Mouse (Mus musculus) frontal cortex, postnatal 25 days (tissue): ENCODE measurements around the gene Ndufaf3.
"Not testable (repeated sequence)": the region's sequence is repeated elsewhere in the genome, so short reads cannot be mapped to it uniquely, and the experiment has no call there.

Experiments used
- DNase-seq, 2 experiments: peaks; one replicate each; pipeline ENCODE4 v3.0.0; 2022; ENCODE audit warnings: low spot score in 2 of 2

Gene Ndufaf3

GRCm38 (mm10) chr9:108566815-108567776 lies at the start of gene Ndufaf3:
Gene Ndufaf3 (minus strand): TSS chr9:108567434.
- DNase-seq, result peak; percentile 96

- DNase-seq, result no peak
These were observed 44.3 kb upstream of the Ndufaf3 start for GRCm38 (mm10) chr9:108611488-108611887.

GRCm38 (mm10) chr9:108608889-108609288 lies 41.7 kb upstream of the Ndufaf3 start:
- no peak for DNase-seq

- DNase-seq, result not testable (repeated sequence)
These were observed 40.7 kb upstream of the Ndufaf3 start for GRCm38 (mm10) chr9:108607929-108608328.

GRCm38 (mm10) chr9:108601986-108602385 lies 34.8 kb upstream of the Ndufaf3 start:
- DNase-seq, result no peak

- DNase-seq, result no peak
These were observed 32.8 kb upstream of the Ndufaf3 start for GRCm38 (mm10) chr9:108600011-108600410.

GRCm38 (mm10) chr9:108599021-108599566 lies 31.9 kb upstream of the Ndufaf3 start:
- no peak for DNase-seq

GRCm38 (mm10) chr9:108596998-108597764 lies 29.9 kb upstream of the Ndufaf3 start, which contains the start of gene P4htm:
Gene P4htm (minus strand): TSS chr9:108597667.
- peak; percentile 61 to 65 for DNase-seq

- DNase-seq, result no peak
These were observed 27.1 kb upstream of the Ndufaf3 start for GRCm38 (mm10) chr9:108594354-108594753.

- no peak for DNase-seq
These were observed 24.2 kb upstream of the Ndufaf3 start for GRCm38 (mm10) chr9:108591462-108591861.

GRCm38 (mm10) chr9:108589229-108589628 lies 22.0 kb upstream of the Ndufaf3 start:
- DNase-seq, result no peak

- DNase-seq, result peak in 1 of 2 experiments; percentile 75
These were observed 20.4 kb upstream of the Ndufaf3 start for GRCm38 (mm10) chr9:108587571-108588180.

GRCm38 (mm10) chr9:108579344-108579690 lies 12.1 kb upstream of the Ndufaf3 start:
- no peak for DNase-seq

GRCm38 (mm10) chr9:108578545-108579343 lies 11.5 kb upstream of the Ndufaf3 start, which contains the start of gene Wdr6:
Gene Wdr6 (minus strand): TSS chr9:108578739.
- peak; percentile 75 to 77 for DNase-seq

GRCm38 (mm10) chr9:108577934-108578544 lies 10.8 kb upstream of the Ndufaf3 start:
- no peak for DNase-seq

GRCm38 (mm10) chr9:108577025-108577424 lies 9.8 kb upstream of the Ndufaf3 start:
- DNase-seq, result no peak

GRCm38 (mm10) chr9:108575321-108576297 lies 8.4 kb upstream of the Ndufaf3 start:
- no peak for DNase-seq

- DNase-seq, result no peak
These were observed 7.7 kb upstream of the Ndufaf3 start for GRCm38 (mm10) chr9:108574921-108575320.
